Mouse (Mus musculus): ENCODE data around the gene 9030612E09Rik. TPM values are rescaled to one million over a fixed set of nuclear protein-coding genes. Genes with fewer than 3 reads are reported as not detected.

9030612E09Rik gene
- polyA plus RNA-seq, 2 experiments: not detected

- Histone ChIP-seq H3K27me3 (ENCODE audit: control insufficient read depth, insufficient read depth, low read length) (no peaks in the 10 kb centered on the region; the same call in 1 of the 2 replicates), H3K36me3 (replicated peaks; ENCODE audit: control insufficient read depth, insufficient read depth, low read depth) (no peaks in the 10 kb centered on the region), H3K9me3 (ENCODE audit: control insufficient read depth, low read length) (no peaks in the 10 kb centered on the region), H3K27ac (no peak overlapping the region), H3K4me3 (ENCODE audit: insufficient read depth in 1 of 2, low read depth in 2 of 2, low read length in 2 of 2) (no peak overlapping the region), H3K4me2 (ENCODE audit: low read depth) (no peak overlapping the region), H3K4me1 (replicated peaks; ENCODE audit: control insufficient read depth in 2 of 2, insufficient read depth in 2 of 2, low read length in 1 of 2) (no peaks in the 10 kb centered on the region), H3K9ac (replicated peaks) (no peak overlapping the region)
- 72% methylated on average over 2 of the region's 2 CpGs for WGBS (ENCODE audit: insufficient replicate concordance)
- ATAC-seq (ENCODE audit: insufficient read depth) (no peak), DNase-seq (ENCODE audit: low read depth in 3 of 3, low spot score in 3 of 3) (no peak)
- TF ChIP-seq CTCF (IDR thresholded peaks at IDR 0.05; ENCODE audit: low read depth) (no peak), EP300 (IDR thresholded peaks at IDR 0.05; ENCODE audit: low read depth) (no peak)
Measured at GRCm38 (mm10) chr10:43164406-43164805, 10.1 kb upstream of the 9030612E09Rik start.

DNA sequence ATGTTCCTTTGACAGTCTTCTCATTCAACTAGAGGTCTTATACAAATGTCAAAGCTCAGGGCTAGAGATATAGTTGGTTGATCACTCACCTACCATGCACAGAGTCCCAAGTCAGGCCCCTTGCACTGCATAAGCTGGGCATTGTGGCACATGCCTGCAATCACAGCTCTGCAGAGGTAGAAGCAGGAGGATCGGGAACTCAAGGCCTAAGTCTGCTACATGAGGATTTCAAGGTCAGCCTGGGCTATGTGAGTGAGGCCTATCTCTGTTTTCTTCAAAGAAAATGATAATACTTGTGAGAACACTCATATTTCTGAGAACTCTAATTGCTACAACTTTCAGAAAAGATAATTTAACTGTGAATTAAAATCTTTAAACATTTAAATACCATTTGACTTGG lies 8.4 kb upstream of the 9030612E09Rik start:
- whole genome bisulfite sequencing (ENCODE audit: insufficient replicate concordance): 43% methylated on average over 1 of the region's 1 CpGs
- DNase-seq (ENCODE audit: low read depth in 3 of 3, low spot score in 3 of 3) (no peak), ATAC-seq (ENCODE audit: insufficient read depth) (no peak)
- no peaks in the 10 kb centered on the region for H3K36me3 ChIP-seq (replicated peaks; ENCODE audit: control insufficient read depth, insufficient read depth, low read depth)
- H3K4me1 ChIP-seq (replicated peaks; ENCODE audit: control insufficient read depth in 2 of 2, insufficient read depth in 2 of 2, low read length in 1 of 2): no peaks in the 10 kb centered on the region
- no peak overlapping the region for H3K4me3 ChIP-seq (ENCODE audit: insufficient read depth in 1 of 2, low read depth in 2 of 2, low read length in 2 of 2)
- TF ChIP-seq EP300 (IDR thresholded peaks at IDR 0.05; ENCODE audit: low read depth) (no peak), CTCF (IDR thresholded peaks at IDR 0.05; ENCODE audit: low read depth) (no peak)
- H3K27ac ChIP-seq: no peak overlapping the region
- no peak overlapping the region for H3K4me2 ChIP-seq (ENCODE audit: low read depth)
- no peak overlapping the region for H3K9ac ChIP-seq (replicated peaks)
- no peaks in the 10 kb centered on the region for H3K9me3 ChIP-seq (ENCODE audit: control insufficient read depth, low read length)
- H3K27me3 ChIP-seq (ENCODE audit: control insufficient read depth, insufficient read depth, low read length): peaks cover 8% of the 10 kb centered on the region

- no peak overlapping the region for H3K27ac ChIP-seq
- H3K9me3 ChIP-seq (ENCODE audit: control insufficient read depth, low read length): no peaks in the 10 kb centered on the region
- no peak overlapping the region for H3K9ac ChIP-seq (replicated peaks)
- TF ChIP-seq CTCF (IDR thresholded peaks at IDR 0.05; ENCODE audit: low read depth) (no peak), EP300 (IDR thresholded peaks at IDR 0.05; ENCODE audit: low read depth) (no peak)
- H3K4me2 ChIP-seq (ENCODE audit: low read depth): no peak overlapping the region
- H3K27me3 ChIP-seq (ENCODE audit: control insufficient read depth, insufficient read depth, low read length): peaks cover 15% of the 10 kb centered on the region
- ATAC-seq (ENCODE audit: insufficient read depth) (no peak), DNase-seq (ENCODE audit: low read depth in 3 of 3, low spot score in 3 of 3) (no peak)
- no peak overlapping the region for H3K4me3 ChIP-seq (ENCODE audit: insufficient read depth in 1 of 2, low read depth in 2 of 2, low read length in 2 of 2)
- H3K36me3 ChIP-seq (replicated peaks; ENCODE audit: control insufficient read depth, insufficient read depth, low read depth): no peaks in the 10 kb centered on the region
- WGBS (ENCODE audit: insufficient replicate concordance): 63% methylated on average over 3 of the region's 3 CpGs
- H3K4me1 ChIP-seq (replicated peaks; ENCODE audit: control insufficient read depth in 2 of 2, insufficient read depth in 2 of 2, low read length in 1 of 2): no peaks in the 10 kb centered on the region
Measured at GRCm38 (mm10) chr10:43166817-43167216, 7.7 kb upstream of the 9030612E09Rik start.

GRCm38 (mm10) chr10:43168847-43169246 lies 5.7 kb upstream of the 9030612E09Rik start:
- 67% methylated on average over 7 of the region's 7 CpGs for WGBS (ENCODE audit: insufficient replicate concordance)
- H3K9me3 ChIP-seq (ENCODE audit: control insufficient read depth, low read length): no peaks in the 10 kb centered on the region

DNA sequence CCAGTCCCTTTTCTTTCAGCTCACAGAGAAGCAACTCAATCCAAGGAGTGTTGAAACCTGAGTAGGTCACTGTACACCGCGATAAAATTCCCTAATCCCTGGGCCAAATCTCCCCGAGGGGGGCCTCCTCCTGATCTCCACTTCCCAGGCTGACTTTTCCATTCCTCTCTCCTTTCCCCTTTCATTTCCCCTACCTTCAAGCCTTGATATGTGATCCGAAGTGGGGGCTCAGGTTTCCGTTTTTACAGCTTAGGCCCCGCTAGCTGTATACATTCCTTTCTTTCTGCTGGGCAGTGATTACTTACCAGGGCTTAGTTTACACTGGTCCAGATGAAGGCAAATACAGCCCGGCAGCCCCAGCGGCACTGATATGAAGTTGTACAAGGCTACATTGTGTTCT lies 3.4 kb upstream of the 9030612E09Rik start:
- WGBS (ENCODE audit: insufficient replicate concordance): 4% methylated on average over 8 of the region's 8 CpGs
- no peak overlapping the region for H3K4me2 ChIP-seq (ENCODE audit: low read depth)
- no peak overlapping the region for H3K4me3 ChIP-seq (ENCODE audit: insufficient read depth in 1 of 2, low read depth in 2 of 2, low read length in 2 of 2)
- H3K4me1 ChIP-seq (replicated peaks; ENCODE audit: control insufficient read depth in 2 of 2, insufficient read depth in 2 of 2, low read length in 1 of 2): no peaks in the 10 kb centered on the region
- no peak overlapping the region for H3K27ac ChIP-seq
- H3K9ac ChIP-seq (replicated peaks): no peak overlapping the region
- TF ChIP-seq EP300 (IDR thresholded peaks at IDR 0.05; ENCODE audit: low read depth): no peak
- no peak for TF ChIP-seq CTCF (IDR thresholded peaks at IDR 0.05; ENCODE audit: low read depth)
- ATAC-seq (ENCODE audit: insufficient read depth) (no peak), DNase-seq (ENCODE audit: low read depth in 3 of 3, low spot score in 3 of 3) (no peak)
- H3K9me3 ChIP-seq (ENCODE audit: control insufficient read depth, low read length): no peaks in the 10 kb centered on the region
- H3K27me3 ChIP-seq (ENCODE audit: control insufficient read depth, insufficient read depth, low read length): peaks cover 58% of the 10 kb centered on the region
- H3K36me3 ChIP-seq (replicated peaks; ENCODE audit: control insufficient read depth, insufficient read depth, low read depth): no peaks in the 10 kb centered on the region

More at GRCm38 (mm10) chr10:43168847-43169246, 5.7 kb upstream of the 9030612E09Rik start:
- Histone ChIP-seq H3K4me1 (replicated peaks; ENCODE audit: control insufficient read depth in 2 of 2, insufficient read depth in 2 of 2, low read length in 1 of 2) (no peaks in the 10 kb centered on the region), H3K27ac (no peak overlapping the region), H3K4me2 (ENCODE audit: low read depth) (no peak overlapping the region), H3K9ac (replicated peaks) (no peak overlapping the region), H3K36me3 (replicated peaks; ENCODE audit: control insufficient read depth, insufficient read depth, low read depth) (no peaks in the 10 kb centered on the region), H3K4me3 (ENCODE audit: insufficient read depth in 1 of 2, low read depth in 2 of 2, low read length in 2 of 2) (no peak overlapping the region), H3K27me3 (ENCODE audit: control insufficient read depth, insufficient read depth, low read length) (peaks cover 35% of the 10 kb centered on the region)
- DNase-seq (ENCODE audit: low read depth in 3 of 3, low spot score in 3 of 3): no peak
- no peak for TF ChIP-seq EP300 (IDR thresholded peaks at IDR 0.05; ENCODE audit: low read depth)
- TF ChIP-seq CTCF (IDR thresholded peaks at IDR 0.05; ENCODE audit: low read depth): no peak
- ATAC-seq (ENCODE audit: insufficient read depth): no peak

All from liver, embryonic 14.5 days (tissue).